Mouse (Mus musculus): Measurements from ENCODE around the gene Thoc5.

GRCm38 (mm10) chr11:4966325-4966724 lies 71.2 kb downstream of the Thoc5 start:
- TF ChIP-seq TAL1 (IDR thresholded peaks at IDR 0.05; ENCODE audit: low read length) (no peak), GATA1 (IDR thresholded peaks at IDR 0.05; ENCODE audit: low read length) (no peak)
